Mouse (Mus musculus) retina, postnatal 1 day (tissue): Measurements from ENCODE around the gene Taf15.

Source experiments
- DNase-seq: peaks from one replicate; pipeline ENCODE4 v3.0.0-alpha.2; 2012

Taf15 gene

DNA sequence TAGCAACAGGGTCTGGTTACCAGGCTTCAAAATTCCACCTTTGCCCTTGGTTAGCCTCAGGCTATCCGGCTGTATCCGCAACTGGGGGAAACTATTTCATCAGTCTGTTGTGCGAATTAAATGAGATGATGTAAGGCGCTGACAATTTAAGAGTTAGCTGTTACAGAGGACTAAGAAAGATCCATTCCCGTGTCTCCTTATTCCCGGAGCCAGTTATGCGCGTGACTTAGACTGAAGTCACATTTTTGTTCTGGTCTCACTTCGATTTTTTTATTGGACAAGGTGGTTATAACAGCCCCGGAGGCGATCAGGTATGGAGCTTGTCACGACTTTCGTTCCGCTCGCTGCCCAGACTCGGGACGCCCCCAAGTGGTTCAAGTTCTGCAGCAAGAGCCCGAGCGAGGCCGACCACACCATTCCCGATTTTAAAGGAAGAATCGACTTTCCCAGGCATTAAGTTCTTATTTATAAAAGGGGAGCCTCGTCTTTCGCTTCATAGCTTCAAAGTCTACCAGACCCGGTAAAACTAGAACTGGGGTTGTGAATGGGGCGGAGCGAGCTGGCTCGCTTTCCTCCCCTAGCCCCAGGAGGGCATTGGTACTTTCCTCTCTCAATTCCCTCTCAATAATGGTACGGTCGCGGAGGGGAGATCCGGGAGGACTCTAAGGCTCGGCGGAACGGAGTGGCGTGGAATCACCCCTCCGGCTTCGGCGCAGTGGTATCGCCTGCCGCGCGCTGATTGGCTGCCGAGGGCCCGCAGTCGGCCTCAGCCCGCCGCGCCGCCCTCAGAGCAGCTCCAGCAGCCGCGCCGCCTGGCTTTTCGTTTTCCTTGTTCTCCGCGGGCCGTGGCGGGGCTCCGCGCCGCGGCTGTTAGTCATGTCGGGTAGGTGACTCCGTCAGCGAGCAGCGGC lies at the start of gene Taf15:
Taf15 (plus strand) TSS at position 763 of the 911 bp plus-strand sequence.
- DNase-seq, result peak; percentile 100

DNA sequence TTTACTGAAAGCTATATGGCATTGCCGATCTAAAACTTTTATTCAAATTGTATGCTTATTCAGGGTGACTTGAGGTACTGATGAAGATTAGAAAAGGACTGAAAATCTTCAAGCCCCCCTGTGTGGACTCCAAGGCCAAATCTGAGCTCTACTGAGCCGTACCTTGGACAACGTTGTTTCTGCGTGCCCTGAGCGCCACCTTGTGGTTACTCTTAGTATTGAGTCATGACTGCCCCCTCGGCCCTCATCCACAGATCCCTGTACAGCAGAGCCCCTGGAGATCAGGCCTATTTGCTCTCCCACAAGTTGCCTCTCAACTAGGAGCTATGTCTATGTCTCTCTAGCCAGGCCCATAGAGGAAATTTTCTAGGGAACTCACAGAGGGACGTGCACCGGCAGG lies 48.2 kb upstream of the Taf15 start:
- peak; percentile 87 for DNase-seq

DNA sequence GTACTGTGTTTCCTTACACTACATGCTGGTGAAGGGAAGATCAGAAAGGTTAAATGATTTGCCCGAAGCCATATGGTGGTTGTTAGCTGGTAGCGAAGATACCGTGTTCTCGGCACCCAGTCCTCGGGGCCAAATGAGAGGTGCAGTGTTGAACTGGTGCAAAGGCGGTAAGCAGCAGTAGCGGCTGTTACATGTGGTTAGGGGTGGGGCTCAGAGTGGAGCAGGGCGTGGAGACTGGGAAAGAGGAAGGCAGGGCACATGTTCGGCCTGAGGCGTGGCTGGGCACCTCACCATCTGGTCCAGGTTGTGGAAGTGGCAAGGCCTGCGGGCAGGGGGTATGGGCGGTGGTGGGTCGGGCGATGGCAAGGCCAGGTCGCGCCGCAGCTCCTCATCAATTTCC lies 45.9 kb upstream of the Taf15 start:
- DNase-seq, result no peak

DNA sequence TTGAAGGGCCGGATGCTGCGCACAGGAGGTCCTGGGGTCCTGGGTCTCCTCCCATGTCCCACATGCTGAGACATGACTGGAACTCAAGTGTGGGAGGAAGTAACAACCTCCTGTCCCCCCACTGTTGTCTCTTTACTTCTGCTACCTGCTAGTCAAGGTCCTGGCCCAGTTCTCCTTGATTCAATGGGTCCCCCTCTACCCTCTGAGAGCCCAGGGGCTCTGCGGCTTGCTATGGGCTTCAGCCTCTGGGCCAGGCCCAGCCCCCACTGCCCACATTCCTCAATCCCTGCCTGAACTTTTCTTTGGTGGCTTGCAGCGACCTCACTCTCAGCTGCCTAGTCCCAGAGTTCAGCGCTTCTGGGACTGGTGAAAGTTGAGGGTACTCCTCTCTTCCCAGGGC lies 43.5 kb upstream of the Taf15 start, which contains the start of gene Gas2l2:
Gas2l2 (minus strand) TSS at position 101 of the 400 bp plus-strand sequence.
- no peak for DNase-seq

- DNase-seq, result no peak
Observed at GRCm38 (mm10) chr11:83432533-83432932, 40.4 kb upstream of the Taf15 start.

GRCm38 (mm10) chr11:83437377-83437776 lies 35.5 kb upstream of the Taf15 start, which contains the start of gene 1700020L24Rik:
Gene 1700020L24Rik, plus strand, starts transcription at chr11:83437677.
- no peak for DNase-seq

GRCm38 (mm10) chr11:83439426-83440060 lies 33.3 kb upstream of the Taf15 start:
- DNase-seq, result no peak

DNA sequence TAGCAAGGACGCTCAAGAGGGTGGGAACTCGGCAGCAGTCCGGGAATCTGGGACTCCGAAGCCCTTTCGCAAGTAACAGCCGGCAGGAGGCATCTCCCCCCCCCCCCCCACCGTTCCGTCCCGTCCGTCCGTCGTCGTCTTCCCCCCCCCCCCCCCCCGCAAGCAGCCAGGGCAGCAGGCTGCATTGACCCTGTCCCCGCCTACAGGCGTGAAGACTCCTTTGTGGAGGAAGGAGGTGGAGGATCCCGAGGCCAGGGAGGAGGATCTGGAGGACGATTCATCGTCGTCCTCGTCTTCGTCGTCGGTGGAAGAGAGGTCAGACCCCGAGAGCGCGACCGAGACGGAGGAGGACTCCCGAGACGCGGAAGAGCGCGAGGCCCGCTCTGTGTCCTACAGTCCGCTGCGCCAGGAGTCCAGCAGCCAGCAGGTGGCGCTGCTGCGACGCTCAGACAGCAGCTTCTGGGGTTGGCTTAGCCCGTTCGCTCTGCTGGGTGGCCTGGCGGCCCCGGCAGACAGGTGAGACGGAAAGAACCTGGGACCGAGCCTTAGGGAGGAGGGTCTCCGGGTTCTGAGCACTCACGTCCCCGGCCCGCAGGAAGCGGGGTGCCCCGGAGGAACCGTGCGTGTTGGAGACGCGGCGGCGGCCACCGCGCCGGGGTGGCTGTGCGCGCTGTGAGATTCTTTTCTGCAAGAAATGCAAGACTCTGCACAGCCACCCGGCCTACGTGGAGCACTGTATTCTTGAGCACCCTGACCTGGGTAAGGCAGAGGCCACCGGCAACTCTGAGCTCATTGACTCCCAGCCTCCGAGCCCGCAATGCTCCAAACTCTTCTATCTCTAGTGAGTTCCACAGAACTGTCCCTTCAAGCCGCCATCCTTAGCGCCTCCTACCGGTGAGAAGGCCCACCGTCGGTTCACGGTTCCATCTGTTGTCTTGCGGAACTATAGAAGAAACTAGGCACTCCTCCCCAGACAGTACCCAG lies 32.5 kb upstream of the Taf15 start:
- peak; percentile 95 for DNase-seq

GRCm38 (mm10) chr11:83441235-83441634 lies 31.7 kb upstream of the Taf15 start:
- DNase-seq, result no peak

DNA sequence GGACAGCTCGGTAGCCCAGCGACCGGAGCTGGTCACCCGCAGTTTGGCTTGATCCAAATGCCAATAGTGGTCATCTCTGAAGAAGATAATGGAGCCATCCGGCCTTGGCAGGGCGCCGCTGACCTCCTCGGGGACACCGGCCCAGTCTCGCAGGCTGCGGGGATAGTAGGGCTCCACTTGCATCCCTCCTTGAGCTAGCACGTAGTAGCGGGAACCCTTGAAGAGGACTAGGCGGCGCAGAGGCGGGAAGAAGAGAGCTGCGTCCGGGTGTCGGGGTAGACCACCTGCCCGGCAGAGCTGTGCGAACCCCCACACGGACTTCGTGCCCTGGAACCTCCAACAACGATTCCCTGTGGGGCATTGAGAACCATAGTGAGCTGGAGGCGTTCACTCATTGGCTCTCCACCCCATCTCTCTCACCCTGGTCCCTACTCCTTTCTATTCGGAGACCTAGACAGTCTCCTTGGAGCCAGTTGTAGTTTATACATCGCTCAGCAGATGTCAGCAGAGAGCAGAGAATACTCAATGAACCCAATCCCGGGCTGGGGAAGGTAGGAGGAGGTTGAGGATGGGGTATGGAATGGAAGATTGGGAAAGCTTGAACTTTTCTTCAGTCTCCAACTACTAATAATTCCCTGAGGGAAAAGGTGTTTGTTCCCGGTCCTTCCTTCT lies 30.2 kb upstream of the Taf15 start:
- peak; percentile 88 for DNase-seq

DNA sequence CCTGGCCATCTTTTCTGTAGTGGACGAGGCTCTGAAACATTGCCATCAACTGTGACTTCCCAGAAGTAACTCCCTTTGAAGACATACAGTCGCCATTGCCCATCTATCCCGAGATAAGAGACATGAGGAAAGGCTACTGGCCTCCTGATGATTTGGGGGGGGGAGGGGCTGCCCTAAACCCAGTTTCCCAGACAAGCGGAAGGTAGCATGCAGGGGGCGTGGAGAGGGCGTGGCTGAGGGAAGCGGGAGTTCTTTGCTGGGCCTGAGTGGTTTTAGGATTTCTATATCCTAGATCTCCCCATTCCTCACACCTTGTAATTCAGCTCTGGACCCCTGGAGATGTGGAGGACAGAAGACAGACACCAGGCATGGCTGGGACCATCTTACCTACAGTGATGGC lies 29.1 kb upstream of the Taf15 start:
- no peak for DNase-seq

DNA sequence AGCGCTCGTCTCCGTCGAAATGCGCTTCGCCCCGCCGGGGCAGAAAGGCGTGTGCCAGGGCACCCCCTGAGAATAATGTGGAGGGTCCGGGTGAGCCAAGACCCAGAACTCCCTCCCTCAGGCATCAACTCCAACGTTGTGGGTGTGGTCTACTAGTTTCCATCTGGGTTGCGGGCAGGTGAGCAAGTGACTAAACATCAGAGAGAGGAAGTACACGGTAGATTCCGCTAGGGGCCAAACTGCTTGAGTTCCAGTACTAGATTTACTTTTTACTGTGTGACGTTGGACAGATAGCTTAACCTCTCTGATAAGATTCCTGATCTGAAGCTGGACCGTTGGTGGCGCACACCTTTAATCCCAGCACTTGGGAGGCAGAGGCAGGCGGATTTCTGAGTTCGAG lies 27.9 kb upstream of the Taf15 start:
- no peak for DNase-seq

DNA sequence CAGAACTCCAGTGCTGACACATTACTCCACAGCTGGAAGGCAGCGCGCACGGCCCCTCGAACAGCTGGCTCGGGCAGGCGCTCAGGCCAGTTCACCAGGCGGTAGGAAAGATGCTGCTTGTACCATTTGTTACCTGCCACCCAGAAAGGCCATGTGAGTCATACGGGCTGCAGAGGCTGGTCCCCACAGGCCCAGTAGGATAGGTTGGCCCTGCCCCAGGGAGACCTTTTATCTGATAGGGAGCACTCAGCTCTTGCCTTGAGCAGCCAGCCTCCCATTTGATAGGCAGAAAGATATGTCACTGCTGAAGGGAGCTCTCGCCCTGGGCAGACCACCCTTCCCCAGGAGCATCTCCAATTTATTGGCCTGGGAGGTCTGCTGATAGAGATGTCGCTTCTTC lies 25.3 kb upstream of the Taf15 start:
- DNase-seq, result no peak

DNA sequence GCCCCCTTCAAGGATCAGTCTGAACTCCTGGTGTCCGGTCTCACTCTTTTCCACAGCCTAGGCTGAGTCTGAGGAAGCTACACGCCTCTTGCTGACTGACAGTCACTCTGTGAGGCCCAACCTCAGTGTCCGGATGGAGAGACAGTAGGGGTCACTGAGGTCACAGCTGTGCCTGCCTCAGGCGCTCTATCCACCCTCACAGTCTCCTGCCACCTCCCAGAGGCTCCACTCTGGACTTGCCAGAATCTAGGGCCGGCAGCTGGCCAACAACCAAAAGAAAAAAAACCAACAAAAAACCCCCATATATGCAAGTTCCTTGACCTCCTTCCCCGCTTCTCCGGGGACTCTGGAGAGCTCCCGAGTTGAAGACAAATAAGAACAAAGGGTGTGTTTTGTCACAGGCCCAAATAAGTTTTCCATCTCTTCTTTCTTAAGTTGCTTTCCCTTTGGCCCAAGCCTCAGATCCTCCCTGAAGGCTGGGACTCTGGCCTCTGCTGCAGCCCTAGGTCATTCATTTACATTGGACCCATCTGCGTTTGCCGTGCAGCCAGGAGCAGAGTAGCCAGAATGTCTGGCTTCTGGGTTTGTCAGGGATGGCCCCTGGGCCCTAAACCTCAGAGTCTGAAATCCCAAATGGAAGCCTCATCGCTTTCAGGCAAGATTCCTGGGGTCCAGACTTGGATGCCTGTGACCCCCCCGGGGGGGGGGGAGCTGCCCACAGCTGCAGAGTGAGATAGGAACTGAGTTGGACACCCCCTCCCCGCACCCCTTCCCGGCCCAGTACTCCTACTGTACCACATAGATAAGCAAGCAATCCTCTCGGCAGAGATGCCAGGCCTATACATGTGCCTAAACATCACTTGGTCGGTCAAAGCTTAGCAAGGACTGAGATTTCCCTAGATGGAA lies 24.6 kb upstream of the Taf15 start:
- DNase-seq, result peak; percentile 37

- DNase-seq, result peak; percentile 37
Observed at GRCm38 (mm10) chr11:83448927-83449236, 24.0 kb upstream of the Taf15 start.

GRCm38 (mm10) chr11:83449298-83449697 lies 23.6 kb upstream of the Taf15 start:
- no peak for DNase-seq

DNA sequence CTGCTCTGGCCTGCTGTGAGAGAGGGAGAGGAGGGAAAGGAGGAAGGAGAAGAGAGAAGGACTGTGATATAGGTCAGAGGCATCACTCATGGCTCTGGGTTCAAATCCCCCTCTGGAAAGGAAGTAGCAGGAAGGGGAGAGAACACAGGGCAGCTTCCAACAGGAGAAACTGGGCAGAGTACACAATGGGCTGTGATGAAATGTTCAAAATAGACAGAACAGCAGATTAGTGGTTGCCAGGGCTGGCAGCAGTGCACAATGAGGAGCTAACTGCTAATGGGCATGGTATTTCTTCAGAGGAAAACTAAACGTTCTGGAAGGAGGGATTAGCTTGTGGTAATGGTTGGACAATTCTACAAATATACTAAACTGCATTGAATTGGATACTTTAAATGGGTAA lies 22.3 kb upstream of the Taf15 start:
- DNase-seq, result no peak

- no peak for DNase-seq
Observed at GRCm38 (mm10) chr11:83451281-83451680, 21.6 kb upstream of the Taf15 start.

DNA sequence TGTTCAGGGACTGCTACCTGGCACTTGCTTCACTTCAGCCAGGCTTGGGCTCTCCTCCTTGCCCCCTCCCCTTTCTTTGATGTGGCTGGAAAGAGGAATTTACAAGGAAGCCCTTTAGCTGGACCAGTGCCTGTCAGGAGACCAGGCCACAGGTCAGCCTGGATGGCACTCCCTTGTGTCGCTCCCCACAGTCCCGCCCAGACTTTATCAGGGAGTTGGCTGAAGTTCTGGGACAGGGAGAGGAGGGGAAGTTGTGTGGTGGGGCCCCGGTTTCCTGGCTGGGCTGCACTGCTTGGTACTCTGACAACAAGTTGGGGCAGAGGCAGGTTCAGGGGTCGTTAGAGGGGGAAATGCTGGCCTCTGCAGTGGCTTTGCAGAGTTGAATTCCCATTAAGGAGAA lies 18.3 kb upstream of the Taf15 start:
- no peak for DNase-seq

DNA sequence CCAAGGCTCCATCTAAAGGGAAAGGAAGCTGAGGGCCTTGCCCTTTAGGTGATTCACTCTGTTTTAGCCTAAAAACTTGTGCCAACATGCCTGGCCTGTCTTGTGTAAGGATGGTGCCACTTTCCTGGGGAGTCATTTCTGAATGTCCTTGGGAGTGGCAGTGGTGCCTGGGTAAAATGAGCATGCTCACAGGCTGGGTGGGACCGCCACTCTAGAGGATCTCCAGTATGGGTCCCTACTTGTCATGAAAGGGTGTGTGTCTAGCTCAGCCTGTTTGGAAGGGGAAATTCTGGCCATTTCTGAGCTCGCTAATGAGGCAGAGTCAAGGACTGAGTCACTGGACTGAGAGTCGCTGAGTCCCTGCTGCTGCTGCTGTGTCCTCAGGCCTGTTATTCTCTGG lies 17.3 kb upstream of the Taf15 start:
- no peak for DNase-seq

GRCm38 (mm10) chr11:83457257-83457656 lies 15.6 kb upstream of the Taf15 start:
- peak; percentile 45 for DNase-seq
